Mouse (Mus musculus) spleen, adult 18-20 months (tissue): Measurements from ENCODE around the gene Homer3.

Experiments
- DNase-seq, 2 experiments: peaks; one replicate each; pipeline ENCODE4 v3.0.0; 2022; ENCODE audit warnings: mixed read lengths in 2 of 2

The Homer3 gene

DNA sequence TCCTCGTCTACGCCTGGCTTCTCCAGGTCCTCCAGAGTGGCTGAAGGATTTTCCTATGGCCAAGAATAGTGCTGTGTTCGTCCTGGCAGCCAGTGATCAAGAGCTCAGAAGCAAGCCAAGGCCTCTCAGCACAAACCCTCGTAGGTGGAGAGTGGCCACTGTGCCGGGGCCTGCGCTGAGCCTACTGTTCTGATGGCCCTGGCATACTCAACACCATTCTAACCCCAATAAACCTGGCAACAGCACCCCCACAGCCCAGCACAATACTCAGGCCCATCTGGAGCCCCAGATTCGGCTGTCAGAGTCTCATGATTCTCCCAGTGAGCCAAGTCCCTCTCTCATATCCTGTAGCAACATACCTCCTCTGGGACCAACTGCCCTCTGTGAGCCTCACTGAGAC is 58.0 kb downstream of the Homer3 start:
- no peak for DNase-seq

GRCm38 (mm10) chr8:70342007-70342406 is 59.4 kb downstream of the Homer3 start:
- DNase-seq = no peak

- DNase-seq = no peak
These were observed 60.4 kb downstream of the Homer3 start for GRCm38 (mm10) chr8:70343076-70343475.

GRCm38 (mm10) chr8:70343696-70344095 is 61.1 kb downstream of the Homer3 start:
- DNase-seq = no peak
